Mouse (Mus musculus): ENCODE measurements at regions not wholly inside any gene's neighbourhood (a gene's known extent, or its start where the extent isn't known, plus 50 kb on each side); places are given as distances from the start of the nearest gene placed in this dataset.

GRCm38 (mm10) chr17:15311822-15312221 lies 64.8 kb downstream of the Dll1 start:
- Histone ChIP-seq H3K27me3 (no peaks in the 10 kb centered on the region), H3K9ac (no peak overlapping the region), H3K4me1 (replicated peaks) (no peaks in the 10 kb centered on the region), H3K36me3 (replicated peaks) (no peaks in the 10 kb centered on the region), H3K4me3 (replicated peaks) (no peak overlapping the region), H3K9me3 (replicated peaks) (no peaks in the 10 kb centered on the region), H3K27ac (replicated peaks) (no peak overlapping the region), H3K4me2 (no peak overlapping the region)
- 66% methylated on average over 4 of the region's 4 CpGs for WGBS (ENCODE audit: insufficient replicate concordance)
- ATAC-seq (ENCODE audit: insufficient read depth) = no peak

- no peaks in the 10 kb centered on the region for H3K4me1 ChIP-seq (replicated peaks)
- 44% methylated on average over 2 of the region's 2 CpGs for WGBS (ENCODE audit: insufficient replicate concordance)
- no peak overlapping the region for H3K9ac ChIP-seq
- H3K4me3 ChIP-seq (replicated peaks) = no peak overlapping the region
- no peak for ATAC-seq (ENCODE audit: insufficient read depth)
- H3K4me2 ChIP-seq = no peak overlapping the region
- no peaks in the 10 kb centered on the region for H3K9me3 ChIP-seq (replicated peaks)
- H3K36me3 ChIP-seq (replicated peaks) = no peaks in the 10 kb centered on the region
- no peak overlapping the region for H3K27ac ChIP-seq (replicated peaks)
- no peaks in the 10 kb centered on the region for H3K27me3 ChIP-seq
Observed at GRCm38 (mm10) chr17:15310465-15310864, 66.2 kb downstream of the Dll1 start.

- Histone ChIP-seq H3K4me2 (no peak overlapping the region), H3K27me3 (no peaks in the 10 kb centered on the region), H3K27ac (replicated peaks) (no peak overlapping the region), H3K9me3 (replicated peaks) (no peaks in the 10 kb centered on the region), H3K9ac (no peak overlapping the region), H3K4me3 (replicated peaks) (no peak overlapping the region), H3K4me1 (replicated peaks) (no peaks in the 10 kb centered on the region), H3K36me3 (replicated peaks) (no peaks in the 10 kb centered on the region)
- 29% methylated on average over 1 of the region's 1 CpGs for WGBS (ENCODE audit: insufficient replicate concordance)
- ATAC-seq (ENCODE audit: insufficient read depth) = no peak
Observed at GRCm38 (mm10) chr17:15302110-15302509, 74.6 kb downstream of the Dll1 start.

GRCm38 (mm10) chr17:15299743-15300371 lies 76.8 kb downstream of the Dll1 start:
- H3K36me3 ChIP-seq (replicated peaks) = no peaks in the 10 kb centered on the region
- H3K4me2 ChIP-seq = no peak overlapping the region
- H3K9me3 ChIP-seq (replicated peaks) = no peaks in the 10 kb centered on the region
- WGBS (ENCODE audit: insufficient replicate concordance) = 42% methylated on average over 13 of the region's 13 CpGs
- no peaks in the 10 kb centered on the region for H3K27me3 ChIP-seq
- ATAC-seq (ENCODE audit: insufficient read depth) = no peak
- H3K4me1 ChIP-seq (replicated peaks) = no peaks in the 10 kb centered on the region
- no peak overlapping the region for H3K9ac ChIP-seq
- H3K4me3 ChIP-seq (replicated peaks) = no peak overlapping the region
- no peak overlapping the region for H3K27ac ChIP-seq (replicated peaks)

- Histone ChIP-seq H3K4me3 (replicated peaks) (no peak overlapping the region), H3K27me3 (no peaks in the 10 kb centered on the region), H3K4me1 (replicated peaks) (no peaks in the 10 kb centered on the region), H3K9me3 (replicated peaks) (no peaks in the 10 kb centered on the region), H3K4me2 (no peak overlapping the region), H3K36me3 (replicated peaks) (no peaks in the 10 kb centered on the region), H3K9ac (no peak overlapping the region), H3K27ac (replicated peaks) (no peak overlapping the region)
- 53% methylated on average over 5 of the region's 5 CpGs for WGBS (ENCODE audit: insufficient replicate concordance)
- ATAC-seq (ENCODE audit: insufficient read depth) = no peak
Observed at GRCm38 (mm10) chr17:15294165-15294585, 82.5 kb downstream of the Dll1 start.

GRCm38 (mm10) chr17:15292490-15293070 lies 84.1 kb downstream of the Dll1 start:
- H3K4me2 ChIP-seq = no peak overlapping the region
- 62% methylated on average over 11 of the region's 11 CpGs for WGBS (ENCODE audit: insufficient replicate concordance)
- ATAC-seq (ENCODE audit: insufficient read depth) = no peak
- H3K4me3 ChIP-seq (replicated peaks) = no peak overlapping the region
- H3K27me3 ChIP-seq = no peaks in the 10 kb centered on the region
- no peaks in the 10 kb centered on the region for H3K36me3 ChIP-seq (replicated peaks)
- no peak overlapping the region for H3K9ac ChIP-seq
- no peaks in the 10 kb centered on the region for H3K4me1 ChIP-seq (replicated peaks)
- H3K27ac ChIP-seq (replicated peaks) = no peak overlapping the region
- no peaks in the 10 kb centered on the region for H3K9me3 ChIP-seq (replicated peaks)

GRCm38 (mm10) chr17:15291626-15292025 lies 85.0 kb downstream of the Dll1 start:
- no peak for ATAC-seq (ENCODE audit: insufficient read depth)
- Histone ChIP-seq H3K27ac (replicated peaks) (no peak overlapping the region), H3K4me1 (replicated peaks) (no peaks in the 10 kb centered on the region), H3K9me3 (replicated peaks) (no peaks in the 10 kb centered on the region), H3K4me2 (no peak overlapping the region), H3K27me3 (no peaks in the 10 kb centered on the region), H3K9ac (no peak overlapping the region), H3K36me3 (replicated peaks) (no peaks in the 10 kb centered on the region), H3K4me3 (replicated peaks) (no peak overlapping the region)
- 51% methylated on average over 4 of the region's 4 CpGs for WGBS (ENCODE audit: insufficient replicate concordance)

- no peak overlapping the region for H3K9ac ChIP-seq
- H3K4me1 ChIP-seq (replicated peaks) = no peaks in the 10 kb centered on the region
- 57% methylated on average over 1 of the region's 1 CpGs for WGBS (ENCODE audit: insufficient replicate concordance)
- no peaks in the 10 kb centered on the region for H3K9me3 ChIP-seq (replicated peaks)
- no peak for ATAC-seq (ENCODE audit: insufficient read depth)
- H3K4me2 ChIP-seq = no peak overlapping the region
- H3K4me3 ChIP-seq (replicated peaks) = no peak overlapping the region
- H3K27me3 ChIP-seq = no peaks in the 10 kb centered on the region
- no peak overlapping the region for H3K27ac ChIP-seq (replicated peaks)
- H3K36me3 ChIP-seq (replicated peaks) = no peaks in the 10 kb centered on the region
Observed at GRCm38 (mm10) chr17:15290326-15290725, 86.3 kb downstream of the Dll1 start.

- 62% methylated on average over 5 of the region's 5 CpGs for WGBS (ENCODE audit: insufficient replicate concordance)
- Histone ChIP-seq H3K27ac (replicated peaks) (no peak overlapping the region), H3K4me2 (no peak overlapping the region), H3K4me1 (replicated peaks) (no peaks in the 10 kb centered on the region), H3K27me3 (no peaks in the 10 kb centered on the region), H3K9me3 (replicated peaks) (no peaks in the 10 kb centered on the region), H3K4me3 (replicated peaks) (no peak overlapping the region), H3K9ac (no peak overlapping the region), H3K36me3 (replicated peaks) (no peaks in the 10 kb centered on the region)
- ATAC-seq (ENCODE audit: insufficient read depth) = no peak
Observed at GRCm38 (mm10) chr17:15289062-15289461, 87.6 kb downstream of the Dll1 start.

GRCm38 (mm10) chr17:15288640-15289039 lies 88.0 kb downstream of the Dll1 start:
- WGBS (ENCODE audit: insufficient replicate concordance) = 62% methylated on average over 8 of the region's 8 CpGs
- no peak for ATAC-seq (ENCODE audit: insufficient read depth)
- no peaks in the 10 kb centered on the region for H3K27me3 ChIP-seq
- no peak overlapping the region for H3K4me3 ChIP-seq (replicated peaks)
- no peak overlapping the region for H3K4me2 ChIP-seq
- no peak overlapping the region for H3K9ac ChIP-seq
- no peaks in the 10 kb centered on the region for H3K4me1 ChIP-seq (replicated peaks)
- H3K27ac ChIP-seq (replicated peaks) = no peak overlapping the region
- H3K9me3 ChIP-seq (replicated peaks) = no peaks in the 10 kb centered on the region
- H3K36me3 ChIP-seq (replicated peaks) = no peaks in the 10 kb centered on the region

- H3K27ac ChIP-seq (replicated peaks) = no peak overlapping the region
- no peak overlapping the region for H3K4me3 ChIP-seq (replicated peaks)
- ATAC-seq (ENCODE audit: insufficient read depth) = no peak
- no peaks in the 10 kb centered on the region for H3K36me3 ChIP-seq (replicated peaks)
- H3K4me2 ChIP-seq = no peak overlapping the region
- no peaks in the 10 kb centered on the region for H3K9me3 ChIP-seq (replicated peaks)
- 37% methylated on average over 2 of the region's 2 CpGs for WGBS (ENCODE audit: insufficient replicate concordance)
- H3K9ac ChIP-seq = no peak overlapping the region
- no peaks in the 10 kb centered on the region for H3K4me1 ChIP-seq (replicated peaks)
- H3K27me3 ChIP-seq = no peaks in the 10 kb centered on the region
Observed at GRCm38 (mm10) chr17:15286596-15286995, 90.1 kb downstream of the Dll1 start.

Data from liver, embryonic 15.5 days (tissue).